Mouse (Mus musculus) forebrain, embryonic 12.5 days (tissue): ENCODE data around the gene Foxp1. TPM values are rescaled to one million over a fixed set of nuclear protein-coding genes. Genes with fewer than 3 reads are reported as not detected.
A peak's percentile ranks its signal among the peaks of the same experiment; 100 is the strongest.

ENCODE experiments used
- ATAC-seq: fragments of 200-750 bp; cut with Nextera tagmentation; 2 replicates; pipeline ENCODE4 v1.8.0; 2017; ENCODE audit warnings: moderate TSS enrichment; ENCODE audit not compliant: low FRiP score
- H3K27ac ChIP-seq: fragments of 300-500 bp; sonication (generic); 2 replicates; pipeline ENCODE4 v1.5.1; 2016; ENCODE audit warnings: mild to moderate bottlenecking
- H3K27me3 ChIP-seq: fragments of 300-500 bp; sonication (generic); 2 replicates; pipeline ENCODE4 v1.6.1; 2016; ENCODE audit warnings: mild to moderate bottlenecking
- H3K36me3 ChIP-seq: fragments of 300-500 bp; sonication (generic); replicated peaks from 2 replicates; pipeline ENCODE4 v1.6.1; 2016; ENCODE audit warnings: mild to moderate bottlenecking
- H3K4me1 ChIP-seq: fragments of 300-500 bp; sonication (generic); 2 replicates; pipeline ENCODE4 v1.6.1; 2016
- H3K4me2 ChIP-seq: fragments of 300-500 bp; sonication (generic); 2 replicates; pipeline ENCODE4 v1.6.1; 2016; ENCODE audit warnings: mild to moderate bottlenecking, moderate library complexity
- H3K4me3 ChIP-seq: fragments of 300-500 bp; sonication (generic); replicated peaks from 2 replicates; pipeline ENCODE4 v1.5.1; 2016; ENCODE audit warnings: mild to moderate bottlenecking
- H3K9ac ChIP-seq: fragments of 300-500 bp; sonication (generic); 2 replicates; pipeline ENCODE4 v1.6.1; 2016; ENCODE audit warnings: mild to moderate bottlenecking
- H3K9me3 ChIP-seq: fragments of 300-500 bp; sonication (generic); 2 replicates; pipeline ENCODE4 v1.6.1; 2016
- WGBS: fragments of 180-500 bp; shearing (Covaris S2); methylation state at CpG from one replicate; pipeline ENCODE4 v1.1.7; 2016; 5-methylcytosine and 5-hydroxymethylcytosine counted together
- polyA plus RNA-seq: library from polyadenylated mRNA; unstranded; fragments of >200 nt; fragmentation: Nextera tagmentation; extraction: Ambion mirVana; gene quantifications from 2 replicates; pipeline ENCODE4 v1.2.1, GENCODE M21; 2016

Gene Foxp1
- polyA plus RNA-seq, 1 experiment from 2014 or later = 77.3 TPM

DNA sequence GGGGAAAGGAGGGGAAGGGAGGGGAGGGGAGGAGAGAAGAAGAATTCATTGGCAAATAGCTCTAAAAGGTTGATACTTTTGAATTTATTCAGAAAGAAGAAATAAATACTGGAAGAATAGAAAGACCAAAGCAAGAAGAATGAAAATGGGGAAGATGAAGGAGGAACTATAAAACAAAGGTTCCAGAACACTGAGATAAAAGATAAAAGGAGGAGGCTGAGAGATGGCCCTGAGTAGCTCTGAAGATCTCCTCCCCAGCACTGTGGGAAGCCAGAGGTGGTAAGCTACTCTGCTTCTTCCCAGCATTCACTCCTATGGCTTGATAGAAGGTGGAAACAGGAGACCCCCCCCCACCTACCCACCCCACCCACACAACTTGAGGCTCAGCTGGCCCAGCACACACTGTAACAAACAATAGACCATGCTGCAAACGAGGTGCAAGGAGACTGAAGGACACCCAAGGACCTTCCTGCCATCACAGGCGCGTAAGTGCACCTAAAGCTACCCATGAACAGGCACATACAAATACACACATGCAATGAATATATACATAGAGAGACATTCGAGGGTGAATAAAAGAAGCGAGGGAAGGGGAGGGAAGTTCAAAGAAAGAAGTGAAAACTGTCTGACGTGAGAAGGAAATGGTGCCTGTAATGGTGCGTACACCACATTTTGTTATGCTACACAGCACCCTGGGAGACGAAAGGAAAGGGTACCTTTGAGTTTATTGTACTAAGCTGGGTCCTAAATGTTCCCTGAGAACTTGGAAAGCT lies 200.2 kb downstream of the Foxp1 start:
- Histone ChIP-seq H3K4me3 (no peak overlapping the region), H3K27ac (no peak overlapping the region), H3K4me2 (no peak overlapping the region), H3K9me3 (no peaks in the 10 kb centered on the region), H3K36me3 (no peaks in the 10 kb centered on the region), H3K27me3 (no peaks in the 10 kb centered on the region), H3K9ac (no peak overlapping the region), H3K4me1 (peaks cover 22% of the 10 kb centered on the region)
- no peak for ATAC-seq
- WGBS = 82% methylated on average over 8 of the region's 8 CpGs

DNA sequence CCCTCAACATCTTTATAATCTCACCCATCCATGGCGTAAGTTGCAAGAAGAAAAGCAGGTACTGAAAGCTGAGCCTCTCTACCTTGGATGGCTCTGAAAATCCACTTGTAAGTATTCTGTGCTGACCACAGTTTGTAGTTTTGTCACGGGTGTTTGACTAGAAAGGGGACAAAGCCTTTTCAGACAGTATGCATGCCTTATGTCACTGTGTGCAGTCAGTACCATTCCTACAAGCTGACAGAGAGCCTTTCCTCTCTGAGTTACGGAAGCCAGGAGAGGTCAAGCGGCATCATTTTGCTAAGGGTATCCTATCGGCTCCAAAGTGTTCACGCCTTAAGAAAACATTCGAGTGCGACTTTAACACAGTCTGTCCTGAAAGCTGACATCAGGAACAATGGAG lies 202.1 kb downstream of the Foxp1 start:
- H3K4me1 ChIP-seq = peaks cover 22% of the 10 kb centered on the region
- no peak overlapping the region for H3K4me2 ChIP-seq
- H3K27ac ChIP-seq = 0 out of 2 replicates have a peak overlapping the region, but pooled peaks have one; percentile 42
- no peak for ATAC-seq
- H3K9me3 ChIP-seq = no peaks in the 10 kb centered on the region
- H3K36me3 ChIP-seq = no peaks in the 10 kb centered on the region
- H3K4me3 ChIP-seq = no peak overlapping the region
- H3K9ac ChIP-seq = no peak overlapping the region
- no peaks in the 10 kb centered on the region for H3K27me3 ChIP-seq
- 77% methylated on average over 8 of the region's 8 CpGs for WGBS

DNA sequence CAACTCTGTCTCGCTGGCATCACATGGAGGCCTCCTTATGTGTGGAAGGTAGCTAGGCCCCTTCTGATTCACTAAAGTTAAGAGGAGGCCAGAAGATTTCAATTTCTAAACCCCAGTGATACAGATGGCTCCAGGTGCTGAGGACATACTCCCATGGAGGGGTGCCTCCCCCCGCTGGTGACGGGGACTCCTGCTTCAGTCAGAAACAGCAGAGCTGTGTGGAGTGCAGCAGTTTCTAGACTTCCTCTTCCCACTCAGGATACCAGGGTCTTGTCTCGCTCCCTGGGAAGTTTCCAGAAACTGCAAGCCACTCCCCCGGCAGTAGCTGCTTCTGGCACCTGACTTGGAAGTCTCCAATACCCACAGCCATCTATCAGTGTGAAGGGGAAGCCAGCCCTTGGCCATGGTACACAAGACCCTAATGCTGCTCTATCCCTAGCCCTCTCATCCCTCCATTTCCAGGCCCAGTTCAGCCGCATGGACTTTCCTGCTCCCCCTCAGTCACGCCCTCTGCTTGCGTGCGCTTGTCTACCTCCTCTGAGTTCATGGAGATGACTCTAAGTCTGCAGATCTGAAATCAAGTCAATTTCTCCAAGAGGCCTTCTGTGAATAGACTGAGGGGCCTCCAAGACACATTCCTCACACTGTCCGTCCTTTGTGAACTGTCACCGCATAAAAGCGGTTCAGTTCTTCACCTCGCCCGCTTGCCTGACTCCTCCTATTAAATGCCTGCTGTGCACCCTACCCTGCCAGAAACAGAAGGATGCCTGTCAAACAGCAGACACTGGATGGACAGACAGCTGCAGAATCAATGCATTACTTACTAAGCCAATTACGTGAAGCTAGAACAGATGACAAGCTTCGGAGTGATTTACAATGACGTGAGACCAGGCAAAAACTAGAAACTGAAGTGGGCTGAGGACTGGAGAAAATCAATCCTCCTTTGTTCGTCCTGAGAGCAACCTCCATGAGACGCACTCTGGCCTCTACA lies 202.8 kb downstream of the Foxp1 start:
- no peaks in the 10 kb centered on the region for H3K27me3 ChIP-seq
- no peaks in the 10 kb centered on the region for H3K9me3 ChIP-seq
- H3K9ac ChIP-seq = no peak overlapping the region
- ATAC-seq = peak; percentile 44; the same call in 1 of the 2 replicates
- H3K4me2 ChIP-seq = no peak overlapping the region
- H3K4me1 ChIP-seq = peaks cover 22% of the 10 kb centered on the region
- no peaks in the 10 kb centered on the region for H3K36me3 ChIP-seq
- 58% methylated on average over 19 of the region's 19 CpGs for WGBS
- H3K27ac ChIP-seq = 0 out of 2 replicates have a peak overlapping the region, but pooled peaks have one; percentile 42
- no peak overlapping the region for H3K4me3 ChIP-seq

DNA sequence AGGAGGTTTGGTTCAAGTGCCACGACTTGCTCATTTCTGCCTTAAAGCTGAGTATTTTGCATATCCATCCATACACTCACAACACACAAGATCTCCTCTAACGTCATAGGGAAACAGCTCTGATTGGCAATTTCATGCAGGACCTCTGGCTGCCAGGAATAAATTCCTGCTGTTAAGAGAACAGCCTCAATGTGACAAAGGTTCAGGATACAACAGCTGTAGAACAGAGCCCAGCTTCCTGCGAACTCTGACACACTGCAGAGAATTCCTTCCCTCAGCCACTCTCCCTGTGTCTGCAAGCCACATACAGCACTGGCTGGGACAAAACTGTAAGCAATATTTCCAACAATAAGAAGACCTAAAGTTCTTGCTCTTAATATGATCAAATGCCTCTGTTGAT lies 207.8 kb downstream of the Foxp1 start:
- no peak overlapping the region for H3K4me2 ChIP-seq
- no peak for ATAC-seq
- H3K9me3 ChIP-seq = no peaks in the 10 kb centered on the region
- H3K27ac ChIP-seq = no peak overlapping the region
- H3K4me3 ChIP-seq = no peak overlapping the region
- H3K36me3 ChIP-seq = no peaks in the 10 kb centered on the region
- no peak overlapping the region for H3K9ac ChIP-seq
- 68% methylated on average over 3 of the region's 3 CpGs for WGBS
- no peaks in the 10 kb centered on the region for H3K27me3 ChIP-seq
- peaks cover 26% of the 10 kb centered on the region for H3K4me1 ChIP-seq

DNA sequence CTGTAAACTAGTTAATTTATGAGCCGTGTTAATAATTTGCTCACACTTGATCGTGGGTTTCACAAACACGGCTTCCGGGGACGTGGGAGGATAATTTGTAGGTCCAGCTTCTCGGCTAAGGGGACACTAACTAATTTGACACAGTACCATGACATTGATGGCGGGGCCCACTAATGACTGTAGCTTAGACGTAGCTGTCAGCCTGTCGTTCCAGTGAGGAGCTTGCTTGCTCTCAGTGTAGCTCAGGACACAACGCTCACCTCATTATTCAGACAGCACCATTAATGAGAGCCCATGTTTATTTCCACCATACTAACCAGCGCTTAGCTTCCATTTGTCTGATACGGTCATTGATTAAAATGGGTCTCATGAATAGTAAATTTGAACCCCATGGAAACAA lies 212.0 kb downstream of the Foxp1 start:
- 50% methylated on average over 12 of the region's 12 CpGs for WGBS
- Histone ChIP-seq H3K27ac (no peak overlapping the region), H3K9ac (no peak overlapping the region), H3K4me3 (no peak overlapping the region), H3K9me3 (no peaks in the 10 kb centered on the region), H3K27me3 (no peaks in the 10 kb centered on the region), H3K4me2 (no peak overlapping the region), H3K4me1 (peaks cover 22% of the 10 kb centered on the region), H3K36me3 (0 out of 2 replicates have a peak, but pooled peaks cover 3% of the 10 kb centered on the region)
- peak; percentile 57 for ATAC-seq

DNA sequence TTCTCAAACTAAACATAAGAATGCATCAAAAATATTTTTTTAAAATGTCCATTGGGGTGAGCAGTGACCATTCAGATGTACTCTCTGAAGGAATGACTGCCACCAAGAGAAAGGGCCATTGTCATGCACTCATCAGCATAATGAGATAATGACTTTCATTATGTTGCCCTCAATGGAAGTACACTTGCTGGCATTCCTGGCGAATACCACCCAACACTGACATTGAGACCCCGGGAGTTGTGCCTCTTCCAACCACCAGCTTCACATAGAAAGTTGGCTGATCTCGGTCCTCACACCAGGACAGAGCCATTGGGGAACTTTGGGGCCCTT lies 212.4 kb downstream of the Foxp1 start:
- WGBS = 35% methylated on average over 3 of the region's 3 CpGs
- H3K9ac ChIP-seq = no peak overlapping the region
- no peak overlapping the region for H3K4me3 ChIP-seq
- H3K4me2 ChIP-seq = no peak overlapping the region
- peaks cover 22% of the 10 kb centered on the region for H3K4me1 ChIP-seq
- ATAC-seq = 0 out of 2 replicates have a peak, but pooled peaks have one; percentile 20
- no peaks in the 10 kb centered on the region for H3K9me3 ChIP-seq
- 0 out of 2 replicates have a peak, but pooled peaks cover 3% of the 10 kb centered on the region for H3K36me3 ChIP-seq
- H3K27ac ChIP-seq = no peak overlapping the region
- no peaks in the 10 kb centered on the region for H3K27me3 ChIP-seq

DNA sequence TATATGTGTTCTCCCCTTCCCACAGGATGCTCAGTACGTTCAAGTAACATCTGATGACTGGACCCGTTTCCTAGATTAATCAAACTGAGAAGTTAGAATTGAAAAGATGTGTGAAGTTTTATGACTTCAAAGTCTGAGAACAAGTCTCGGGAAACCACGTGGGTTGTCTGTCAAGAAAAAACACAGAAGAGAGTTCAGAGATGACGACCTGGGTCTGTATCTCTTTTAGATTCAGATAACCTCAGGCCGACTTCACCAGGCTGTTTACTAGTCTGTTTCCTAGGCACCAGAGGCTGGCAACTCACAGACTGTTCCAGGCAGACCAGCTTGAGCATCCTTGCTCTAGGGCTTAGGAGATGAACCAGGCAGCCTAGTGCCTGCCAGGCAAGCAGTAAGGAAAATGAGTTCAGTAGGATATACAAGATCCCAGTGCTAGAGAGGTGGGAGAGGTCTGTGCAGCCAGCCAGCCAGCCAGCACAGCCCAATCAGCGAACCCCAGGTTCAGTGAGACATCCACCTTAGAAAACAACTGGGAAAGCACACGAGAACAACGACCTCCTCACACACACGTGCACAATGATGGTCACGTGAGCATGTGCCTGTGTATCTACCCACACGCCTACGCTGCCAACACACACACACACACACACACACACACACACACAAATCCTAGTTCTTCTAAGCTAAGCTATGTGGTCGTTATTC lies 212.9 kb downstream of the Foxp1 start:
- Histone ChIP-seq H3K27ac (no peak overlapping the region), H3K4me3 (no peak overlapping the region), H3K9me3 (no peaks in the 10 kb centered on the region), H3K9ac (no peak overlapping the region), H3K4me2 (no peak overlapping the region), H3K4me1 (peaks cover 22% of the 10 kb centered on the region), H3K36me3 (0 out of 2 replicates have a peak, but pooled peaks cover 3% of the 10 kb centered on the region), H3K27me3 (no peaks in the 10 kb centered on the region)
- ATAC-seq = no peak
- 76% methylated on average over 14 of the region's 14 CpGs for WGBS

DNA sequence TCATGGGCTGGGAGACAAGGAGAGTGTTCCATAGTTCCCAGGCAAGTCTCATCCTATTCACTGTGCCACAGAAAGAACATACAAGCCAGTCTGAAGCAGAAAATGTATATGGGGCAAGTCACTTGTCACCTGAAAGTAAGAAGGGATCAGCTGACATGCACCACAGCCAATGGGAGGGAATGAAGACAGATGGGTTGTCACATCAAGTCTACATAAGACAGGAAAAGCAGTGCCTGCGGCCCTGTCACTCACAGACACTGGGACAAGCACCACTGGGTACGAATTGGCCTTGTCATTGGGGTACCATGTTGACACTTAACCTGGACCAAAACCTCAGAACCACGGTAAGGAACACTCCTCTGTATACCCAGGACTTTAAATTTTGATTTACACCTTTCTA lies 216.8 kb downstream of the Foxp1 start:
- ATAC-seq = no peak
- Histone ChIP-seq H3K4me1 (peaks cover 11% of the 10 kb centered on the region), H3K9me3 (no peaks in the 10 kb centered on the region), H3K36me3 (0 out of 2 replicates have a peak, but pooled peaks cover 3% of the 10 kb centered on the region), H3K4me3 (no peak overlapping the region), H3K4me2 (no peak overlapping the region), H3K27me3 (no peaks in the 10 kb centered on the region), H3K27ac (no peak overlapping the region), H3K9ac (no peak overlapping the region)
- 92% methylated on average over 3 of the region's 3 CpGs for WGBS

DNA sequence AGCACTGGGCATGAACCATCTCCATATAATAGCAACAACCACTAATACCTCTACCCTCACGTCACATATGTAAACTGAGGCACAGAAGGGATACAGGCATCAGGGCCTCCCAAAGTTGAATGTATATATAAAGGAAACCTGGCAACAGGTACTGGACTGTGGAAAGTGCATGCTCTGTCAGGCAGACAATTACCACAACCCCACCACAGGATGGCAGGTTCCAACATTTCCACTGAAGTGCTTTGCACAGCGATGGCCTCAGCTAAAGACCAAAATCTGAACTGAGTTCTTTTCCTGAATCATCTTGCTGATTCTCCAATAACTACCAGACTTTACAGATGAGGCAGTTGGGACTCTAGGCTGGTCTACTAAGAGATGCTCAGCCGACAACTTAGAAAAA lies 217.3 kb downstream of the Foxp1 start:
- no peaks in the 10 kb centered on the region for H3K9me3 ChIP-seq
- WGBS = 95% methylated on average over 3 of the region's 3 CpGs

DNA sequence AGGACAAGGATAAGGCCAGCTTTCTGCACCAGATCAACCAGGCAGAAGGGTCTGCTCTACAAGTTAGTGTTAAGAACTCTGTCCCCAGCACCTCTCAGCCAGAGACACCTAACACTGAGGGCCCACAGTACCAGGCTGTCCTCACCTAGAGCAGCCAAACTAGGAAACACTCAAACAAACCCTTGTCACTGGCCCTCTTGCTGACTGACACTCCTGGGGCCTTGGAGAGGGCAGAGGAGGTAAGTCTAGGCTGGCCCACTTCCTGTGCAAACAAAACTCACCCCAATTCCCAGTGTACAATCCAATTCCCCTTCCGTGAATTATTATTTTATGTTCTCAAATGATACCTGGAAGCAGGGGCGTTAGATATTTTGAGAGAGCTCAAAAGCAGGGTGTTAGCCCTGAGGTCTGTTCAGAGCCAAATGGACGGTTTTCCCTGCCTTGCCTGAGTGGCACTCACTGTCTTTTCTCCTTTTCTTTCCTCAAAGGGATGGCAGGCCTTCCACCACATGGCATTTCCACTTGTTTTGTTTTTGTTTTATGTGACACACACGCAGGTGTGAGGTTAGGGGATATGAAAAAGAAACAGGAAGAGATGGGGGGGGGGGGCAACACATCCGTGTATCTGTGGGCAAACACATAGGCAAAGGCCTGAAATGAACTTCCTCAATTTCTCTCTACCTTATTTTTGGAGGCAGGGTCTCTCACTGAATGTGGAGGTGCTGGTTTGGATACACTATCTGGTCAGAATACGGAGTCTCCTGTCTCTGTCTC lies 219.7 kb downstream of the Foxp1 start:
- Histone ChIP-seq H3K9ac (no peak overlapping the region), H3K27ac (no peak overlapping the region), H3K36me3 (0 out of 2 replicates have a peak, but pooled peaks cover 3% of the 10 kb centered on the region), H3K4me1 (no peaks in the 10 kb centered on the region), H3K4me2 (no peak overlapping the region), H3K9me3 (no peaks in the 10 kb centered on the region), H3K4me3 (no peak overlapping the region), H3K27me3 (no peaks in the 10 kb centered on the region)
- 93% methylated on average over 6 of the region's 6 CpGs for WGBS
- no peak for ATAC-seq

More for the DNA sequence above, 217.3 kb downstream of the Foxp1 start:
- Histone ChIP-seq H3K4me1 (peaks cover 6% of the 10 kb centered on the region), H3K36me3 (0 out of 2 replicates have a peak, but pooled peaks cover 3% of the 10 kb centered on the region), H3K4me2 (no peak overlapping the region), H3K27ac (no peak overlapping the region), H3K9ac (no peak overlapping the region), H3K27me3 (no peaks in the 10 kb centered on the region), H3K4me3 (no peak overlapping the region)
- ATAC-seq = no peak

DNA sequence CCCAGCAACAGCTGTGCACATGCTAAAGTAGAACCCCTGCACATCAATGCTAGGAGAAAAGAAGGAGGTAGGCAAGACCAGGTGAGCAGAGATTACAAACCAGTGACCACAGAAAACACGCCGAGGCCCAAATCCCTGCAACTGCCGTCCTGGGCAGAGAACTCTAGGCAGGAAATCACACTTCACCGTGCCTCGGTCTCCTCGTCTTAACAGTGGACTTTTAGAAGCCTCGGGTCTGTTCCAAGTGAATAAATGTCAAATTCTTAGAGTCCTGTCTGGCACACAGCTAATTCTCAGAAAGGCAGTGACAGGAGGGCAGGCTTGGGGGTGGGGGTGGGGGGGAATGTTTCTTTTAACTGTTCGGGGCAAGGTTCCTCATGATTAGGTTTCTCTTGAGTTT lies 220.6 kb downstream of the Foxp1 start:
- H3K36me3 ChIP-seq = no peaks in the 10 kb centered on the region
- H3K27ac ChIP-seq = no peak overlapping the region
- H3K4me3 ChIP-seq = no peak overlapping the region
- H3K4me1 ChIP-seq = no peaks in the 10 kb centered on the region
- no peak for ATAC-seq
- WGBS = 85% methylated on average over 8 of the region's 8 CpGs
- no peaks in the 10 kb centered on the region for H3K27me3 ChIP-seq
- no peak overlapping the region for H3K4me2 ChIP-seq
- H3K9ac ChIP-seq = no peak overlapping the region
- H3K9me3 ChIP-seq = no peaks in the 10 kb centered on the region
